Mouse (Mus musculus) forebrain, embryonic 10.5 days (tissue): ENCODE data around the gene Gm37240. TPM values are rescaled to one million over a fixed set of nuclear protein-coding genes. Genes with fewer than 3 reads are reported as not detected.
A peak's percentile ranks its signal among the peaks of the same experiment; 100 is the strongest.

Experiments used
- DNase-seq: peaks from one replicate; pipeline ENCODE4 v3.0.0-alpha.2; 2017; ENCODE audit warnings: low spot score; ENCODE audit errors: extremely low spot score
- H3K27ac ChIP-seq: fragments of 300-500 bp; sonication (generic); 2 replicates; pipeline ENCODE4 v1.5.1; 2016; ENCODE audit warnings: mild to moderate bottlenecking
- H3K27me3 ChIP-seq: fragments of 300-500 bp; sonication (generic); 2 replicates; pipeline ENCODE4 v1.6.1; 2016; ENCODE audit warnings: mild to moderate bottlenecking; ENCODE audit not compliant: poor library complexity, severe bottlenecking
- H3K36me3 ChIP-seq: fragments of 300-500 bp; sonication (generic); replicated peaks from 2 replicates; pipeline ENCODE4 v1.6.1; 2016; ENCODE audit warnings: mild to moderate bottlenecking, moderate library complexity
- H3K4me1 ChIP-seq: fragments of 300-500 bp; sonication (generic); 2 replicates; pipeline ENCODE4 v1.6.1; 2016
- H3K4me3 ChIP-seq: fragments of 300-500 bp; sonication (generic); 2 replicates; pipeline ENCODE4 v1.5.1; 2016; ENCODE audit warnings: mild to moderate bottlenecking, moderate library complexity
- H3K9me3 ChIP-seq: fragments of 300-500 bp; sonication (generic); 2 replicates; pipeline ENCODE4 v1.6.1; 2016; ENCODE audit warnings: mild to moderate bottlenecking, moderate library complexity
- WGBS: fragments of 180-500 bp; shearing (Covaris S2); methylation state at CpG from one replicate; pipeline ENCODE4 v1.1.7; 2016; 5-methylcytosine and 5-hydroxymethylcytosine counted together
- polyA plus RNA-seq: library from polyadenylated mRNA; unstranded; fragments of >200 nt; fragmentation: Nextera tagmentation; extraction: Ambion mirVana; gene quantifications from 2 replicates; pipeline ENCODE4 v1.2.1, GENCODE M21; 2016

The Gm37240 gene
- polyA plus RNA-seq, 1 experiment from 2014 or later = 0.77 TPM

GRCm38 (mm10) chr3:85764008-85764834, 123.1 kb downstream of the Gm37240 start:
- 40% methylated on average over 18 of the region's 18 CpGs for WGBS
- Histone ChIP-seq H3K27ac (no peak overlapping the region), H3K9me3 (no peaks in the 10 kb centered on the region), H3K4me1 (peaks cover 16% of the 10 kb centered on the region), H3K36me3 (no peaks in the 10 kb centered on the region), H3K27me3 (no peaks in the 10 kb centered on the region; the same call in 1 of the 2 replicates), H3K4me3 (peak overlapping the region; percentile 3)
- no peak for DNase-seq

GRCm38 (mm10) chr3:85757944-85758343, 129.4 kb downstream of the Gm37240 start:
- peaks cover 21% of the 10 kb centered on the region for H3K4me1 ChIP-seq
- H3K27me3 ChIP-seq = no peaks in the 10 kb centered on the region; the same call in 1 of the 2 replicates
- no peaks in the 10 kb centered on the region for H3K9me3 ChIP-seq
- H3K27ac ChIP-seq = no peak overlapping the region
- 80% methylated on average over 2 of the region's 2 CpGs for WGBS
- H3K4me3 ChIP-seq = no peak overlapping the region
- no peaks in the 10 kb centered on the region for H3K36me3 ChIP-seq
- DNase-seq = no peak

- DNase-seq = no peak
- Histone ChIP-seq H3K27me3 (no peaks in the 10 kb centered on the region), H3K9me3 (no peaks in the 10 kb centered on the region), H3K4me1 (peaks cover 26% of the 10 kb centered on the region), H3K4me3 (no peak overlapping the region), H3K36me3 (no peaks in the 10 kb centered on the region), H3K27ac (no peak overlapping the region)
- 96% methylated on average over 4 of the region's 4 CpGs for WGBS
These were observed 129.9 kb downstream of the Gm37240 start for GRCm38 (mm10) chr3:85757435-85757834.

GRCm38 (mm10) chr3:85749348-85749747, 138.0 kb downstream of the Gm37240 start:
- Histone ChIP-seq H3K27ac (no peak overlapping the region), H3K4me3 (no peak overlapping the region), H3K36me3 (no peaks in the 10 kb centered on the region), H3K9me3 (no peaks in the 10 kb centered on the region), H3K27me3 (no peaks in the 10 kb centered on the region), H3K4me1 (peaks cover 24% of the 10 kb centered on the region)
- no peak for DNase-seq
- 60% methylated on average over 4 of the region's 4 CpGs for WGBS

- no peaks in the 10 kb centered on the region for H3K36me3 ChIP-seq
- no peaks in the 10 kb centered on the region for H3K27me3 ChIP-seq
- peaks cover 24% of the 10 kb centered on the region for H3K4me1 ChIP-seq
- H3K4me3 ChIP-seq = no peak overlapping the region
- 18% methylated on average over 4 of the region's 4 CpGs for WGBS
- no peak for DNase-seq
- H3K9me3 ChIP-seq = no peaks in the 10 kb centered on the region
- H3K27ac ChIP-seq = no peak overlapping the region
These were observed 138.5 kb downstream of the Gm37240 start for GRCm38 (mm10) chr3:85748863-85749262.

GRCm38 (mm10) chr3:85746116-85746515, 141.2 kb downstream of the Gm37240 start:
- H3K27me3 ChIP-seq = no peaks in the 10 kb centered on the region
- H3K36me3 ChIP-seq = no peaks in the 10 kb centered on the region
- H3K4me1 ChIP-seq = peaks cover 14% of the 10 kb centered on the region
- no peak overlapping the region for H3K27ac ChIP-seq
- 87% methylated on average over 4 of the region's 4 CpGs for WGBS
- H3K4me3 ChIP-seq = no peak overlapping the region
- H3K9me3 ChIP-seq = no peaks in the 10 kb centered on the region
- DNase-seq = no peak

- 86% methylated on average over 3 of the region's 3 CpGs for WGBS
- no peaks in the 10 kb centered on the region for H3K36me3 ChIP-seq
- H3K4me3 ChIP-seq = no peak overlapping the region
- no peaks in the 10 kb centered on the region for H3K4me1 ChIP-seq
- H3K9me3 ChIP-seq = no peaks in the 10 kb centered on the region
- H3K27me3 ChIP-seq = no peaks in the 10 kb centered on the region
- H3K27ac ChIP-seq = no peak overlapping the region
- no peak for DNase-seq
These were observed 145.6 kb downstream of the Gm37240 start for GRCm38 (mm10) chr3:85741767-85742166.

GRCm38 (mm10) chr3:85738591-85738990, 148.7 kb downstream of the Gm37240 start:
- no peak overlapping the region for H3K27ac ChIP-seq
- no peaks in the 10 kb centered on the region for H3K9me3 ChIP-seq
- H3K4me3 ChIP-seq = no peak overlapping the region
- WGBS = 80% methylated on average over 3 of the region's 3 CpGs
- no peaks in the 10 kb centered on the region for H3K27me3 ChIP-seq
- no peaks in the 10 kb centered on the region for H3K4me1 ChIP-seq
- DNase-seq = no peak
- H3K36me3 ChIP-seq = no peaks in the 10 kb centered on the region

GRCm38 (mm10) chr3:85733939-85734729, 153.2 kb downstream of the Gm37240 start:
- Histone ChIP-seq H3K36me3 (no peaks in the 10 kb centered on the region), H3K27ac (no peak overlapping the region), H3K4me3 (no peak overlapping the region), H3K9me3 (no peaks in the 10 kb centered on the region), H3K27me3 (no peaks in the 10 kb centered on the region), H3K4me1 (no peaks in the 10 kb centered on the region)
- DNase-seq = no peak
- 75% methylated on average over 5 of the region's 5 CpGs for WGBS

GRCm38 (mm10) chr3:85727171-85727570, 160.1 kb downstream of the Gm37240 start:
- Histone ChIP-seq H3K27me3 (no peaks in the 10 kb centered on the region), H3K4me3 (no peak overlapping the region), H3K4me1 (no peaks in the 10 kb centered on the region), H3K27ac (no peak overlapping the region), H3K9me3 (no peaks in the 10 kb centered on the region), H3K36me3 (no peaks in the 10 kb centered on the region)
- WGBS = 57% methylated on average over 2 of the region's 2 CpGs
- no peak for DNase-seq

- H3K27me3 ChIP-seq = no peaks in the 10 kb centered on the region
- H3K4me3 ChIP-seq = no peak overlapping the region
- no peaks in the 10 kb centered on the region for H3K36me3 ChIP-seq
- no peak overlapping the region for H3K27ac ChIP-seq
- WGBS = 92% methylated on average over 3 of the region's 3 CpGs
- H3K4me1 ChIP-seq = no peaks in the 10 kb centered on the region
- H3K9me3 ChIP-seq = no peaks in the 10 kb centered on the region
- DNase-seq = no peak
These were observed 161.3 kb downstream of the Gm37240 start for GRCm38 (mm10) chr3:85725971-85726370.

- Histone ChIP-seq H3K27me3 (no peaks in the 10 kb centered on the region), H3K36me3 (no peaks in the 10 kb centered on the region), H3K4me3 (no peak overlapping the region), H3K9me3 (no peaks in the 10 kb centered on the region), H3K27ac (no peak overlapping the region), H3K4me1 (no peaks in the 10 kb centered on the region)
- no peak for DNase-seq
- WGBS = 91% methylated on average over 2 of the region's 2 CpGs
These were observed 162.2 kb downstream of the Gm37240 start for GRCm38 (mm10) chr3:85725110-85725509.

GRCm38 (mm10) chr3:85722581-85722980, 164.7 kb downstream of the Gm37240 start:
- Histone ChIP-seq H3K36me3 (no peaks in the 10 kb centered on the region), H3K4me3 (no peak overlapping the region), H3K4me1 (no peaks in the 10 kb centered on the region), H3K9me3 (no peaks in the 10 kb centered on the region), H3K27ac (no peak overlapping the region), H3K27me3 (no peaks in the 10 kb centered on the region)
- 90% methylated on average over 6 of the region's 6 CpGs for WGBS
- DNase-seq = no peak
